ENCODE assay signal across 8 mouse cellular contexts in genomic region chr9:55283516-55283915, GRCm38 (mm10). TPM values are rescaled to one million over a fixed set of nuclear protein-coding genes. Genes with fewer than 3 reads are reported as not detected.
DNase-seq lines count a peak whose midpoint lies in the region; ATAC-seq and TF ChIP-seq lines count a peak whose summit lies in the region.

No protein-coding gene starts in this region.

- H3K4me3 ChIP-seq in midbrain, embryonic 12.5 days = no peak overlapping the region
- H3K4me3 ChIP-seq in midbrain, embryonic 13.5 days (replicated peaks) = no peak overlapping the region
- no peak overlapping the region for H3K4me3 ChIP-seq in kidney, adult 2 months (ENCODE audit: insufficient read depth, low read depth, low read length)
- H3K4me3 ChIP-seq in lung, embryonic 14.5 days (ENCODE audit: low read depth, low read length) = no peak overlapping the region
- no peak overlapping the region for H3K4me3 ChIP-seq in midbrain, embryonic 10.5 days

- H3K36me3 ChIP-seq in midbrain, embryonic 12.5 days = no peaks in the 10 kb centered on the region
- H3K36me3 ChIP-seq in midbrain, embryonic 13.5 days = no peaks in the 10 kb centered on the region
- H3K36me3 ChIP-seq in kidney, adult 2 months (ENCODE audit: control insufficient read depth, insufficient read depth, low read length) = no peaks in the 10 kb centered on the region
- H3K36me3 ChIP-seq in lung, embryonic 14.5 days (ENCODE audit: insufficient read depth) = no peaks in the 10 kb centered on the region
- H3K36me3 ChIP-seq in midbrain, embryonic 10.5 days = no peaks in the 10 kb centered on the region

- no peak for TF ChIP-seq CTCF in kidney, adult 2 months (conservative IDR thresholded peaks at IDR 0.05; ENCODE audit: insufficient read depth, insufficient read length, low read depth, low read length)
- TF ChIP-seq CTCF in lung, embryonic 14.5 days (IDR thresholded peaks at IDR 0.05; ENCODE audit: low read depth) = no peak

- no peak overlapping the region for H3K27ac ChIP-seq in midbrain, embryonic 12.5 days (replicated peaks)
- H3K27ac ChIP-seq in midbrain, embryonic 13.5 days = no peak overlapping the region
- H3K27ac ChIP-seq in kidney, adult 2 months (ENCODE audit: insufficient read depth, low read depth, low read length) = no peak overlapping the region
- H3K27ac ChIP-seq in lung, embryonic 14.5 days (ENCODE audit: low read depth) = no peak overlapping the region
- H3K27ac ChIP-seq in midbrain, embryonic 10.5 days (replicated peaks) = no peak overlapping the region

- peak; percentile 38 for DNase-seq in embryo, embryonic 9.5 days (ENCODE audit: extremely low spot score)
- peak; percentile 61 for DNase-seq in kidney, adult 2 months
- peak; percentile 25 for DNase-seq in lung, embryonic 14.5 days
- peak; percentile 25 to 32 for DNase-seq in thymus, postnatal 36 days
- no peak for DNase-seq in midbrain, embryonic 10.5 days (ENCODE audit: low spot score)
- DNase-seq in cerebellum, postnatal 36 days = no peak

- TF ChIP-seq POLR2A in kidney, adult 2 months (IDR thresholded peaks at IDR 0.05; ENCODE audit: low read depth, low read length) = no peak

- H3K27me3 ChIP-seq in midbrain, embryonic 12.5 days = no peaks in the 10 kb centered on the region
- 0 out of 2 replicates have a peak, but pooled peaks cover 2% of the 10 kb centered on the region for H3K27me3 ChIP-seq in midbrain, embryonic 13.5 days
- H3K27me3 ChIP-seq in kidney, adult 2 months (replicated peaks; ENCODE audit: control insufficient read depth, insufficient read depth, low read length) = no peaks in the 10 kb centered on the region; the same call in 1 of the 2 replicates
- no peaks in the 10 kb centered on the region for H3K27me3 ChIP-seq in lung, embryonic 14.5 days (ENCODE audit: insufficient read depth, low read length)
- no peaks in the 10 kb centered on the region for H3K27me3 ChIP-seq in midbrain, embryonic 10.5 days (ENCODE audit: low read depth, poor library complexity, severe bottlenecking)

- peak overlapping the region; percentile 2; the same call in 1 of the 2 replicates for H3K4me2 ChIP-seq in midbrain, embryonic 12.5 days (replicated peaks)
- H3K4me2 ChIP-seq in midbrain, embryonic 13.5 days (replicated peaks) = no peak overlapping the region
- peak overlapping the region; percentile 37; the same call in 1 of the 2 replicates for H3K4me2 ChIP-seq in lung, embryonic 14.5 days

- no peaks in the 10 kb centered on the region for H3K9me3 ChIP-seq in midbrain, embryonic 12.5 days
- H3K9me3 ChIP-seq in midbrain, embryonic 13.5 days = no peaks in the 10 kb centered on the region
- no peaks in the 10 kb centered on the region for H3K9me3 ChIP-seq in lung, embryonic 14.5 days (ENCODE audit: low read depth, low read length)
- H3K9me3 ChIP-seq in midbrain, embryonic 10.5 days (replicated peaks) = no peaks in the 10 kb centered on the region

- no peak overlapping the region for H3K9ac ChIP-seq in midbrain, embryonic 12.5 days (replicated peaks)
- no peak overlapping the region for H3K9ac ChIP-seq in midbrain, embryonic 13.5 days (replicated peaks)
- no peak overlapping the region for H3K9ac ChIP-seq in lung, embryonic 14.5 days

- no peaks in the 10 kb centered on the region for H3K4me1 ChIP-seq in midbrain, embryonic 12.5 days
- no peaks in the 10 kb centered on the region for H3K4me1 ChIP-seq in midbrain, embryonic 13.5 days (replicated peaks)
- H3K4me1 ChIP-seq in kidney, adult 2 months (ENCODE audit: control insufficient read depth, insufficient read depth, low read length) = no peaks in the 10 kb centered on the region
- H3K4me1 ChIP-seq in lung, embryonic 14.5 days (ENCODE audit: insufficient read depth) = no peaks in the 10 kb centered on the region
- H3K4me1 ChIP-seq in midbrain, embryonic 10.5 days = peaks cover 5% of the 10 kb centered on the region

- 9% methylated on average over 14 of the region's 14 CpGs for WGBS in midbrain, embryonic 12.5 days
- 10% methylated on average over 14 of the region's 14 CpGs for WGBS in midbrain, embryonic 13.5 days
- WGBS in kidney, adult 2 months = 3% methylated on average over 14 of the region's 14 CpGs
- 2% methylated on average over 14 of the region's 14 CpGs for WGBS in lung, embryonic 14.5 days
- WGBS in midbrain, embryonic 10.5 days = 10% methylated on average over 14 of the region's 14 CpGs

- ATAC-seq in midbrain, embryonic 12.5 days (ENCODE audit: low FRiP score, low read depth) = no peak
- no peak for ATAC-seq in midbrain, embryonic 13.5 days
- ATAC-seq in lung, embryonic 14.5 days (ENCODE audit: insufficient read depth) = no peak

RNA-seq across cellular contexts. Expression of gene Nrg4, which starts 43.1 kb away (rescaled TPM):
- 1.4 and 1.7 TPM in 2 replicates for polyA plus RNA-seq in midbrain, embryonic 12.5 days (2016; fragmentation: Nextera tagmentation; extraction: Ambion mirVana)
- polyA plus RNA-seq in midbrain, embryonic 13.5 days (2015; fragmentation: Nextera tagmentation; extraction: Ambion mirVana) = 1.5 and 1.9 TPM in 2 replicates
- polyA plus RNA-seq in kidney, adult 2 months (2012; rRNA removed) = 8.3 and 11.4 TPM in 2 replicates
- 1.3 and 1.4 TPM in 2 replicates for polyA plus RNA-seq in lung, embryonic 14.5 days (2014; fragmentation: Nextera tagmentation; extraction: Ambion mirVana)
- polyA plus RNA-seq in midbrain, embryonic 10.5 days (2016; fragmentation: Nextera tagmentation; extraction: Ambion mirVana) = 0.87 and 1.0 TPM in 2 replicates

RNA-seq across cellular contexts. Expression of gene Tmem266, which starts 43.2 kb away (rescaled TPM):
- polyA plus RNA-seq in midbrain, embryonic 12.5 days (2016; fragmentation: Nextera tagmentation; extraction: Ambion mirVana) = 1.1 and 1.6 TPM in 2 replicates
- polyA plus RNA-seq in midbrain, embryonic 13.5 days (2015; fragmentation: Nextera tagmentation; extraction: Ambion mirVana) = 2.8 and 3.2 TPM in 2 replicates
- polyA plus RNA-seq in kidney, adult 2 months (2012; rRNA removed) = 0.23 and 0.31 TPM in 2 replicates
- polyA plus RNA-seq in lung, embryonic 14.5 days (2014; fragmentation: Nextera tagmentation; extraction: Ambion mirVana) = 0.20 and 0.29 TPM in 2 replicates
- polyA plus RNA-seq in midbrain, embryonic 10.5 days (2016; fragmentation: Nextera tagmentation; extraction: Ambion mirVana) = 0.31 and 0.62 TPM in 2 replicates

Comparison
In these comparisons a context has a peak if more than half of its experiments do, and no peak if none do; other contexts are left out.
1. DNase-seq: peak in embryo, embryonic 9.5 days (single experiment), kidney, adult 2 months (single experiment), lung, embryonic 14.5 days (single experiment) and thymus, postnatal 36 days (2 of 2); none in midbrain, embryonic 10.5 days (single experiment) and cerebellum, postnatal 36 days (0 of 2).